Mouse (Mus musculus): ENCODE data around the gene Pakap.

DNA sequence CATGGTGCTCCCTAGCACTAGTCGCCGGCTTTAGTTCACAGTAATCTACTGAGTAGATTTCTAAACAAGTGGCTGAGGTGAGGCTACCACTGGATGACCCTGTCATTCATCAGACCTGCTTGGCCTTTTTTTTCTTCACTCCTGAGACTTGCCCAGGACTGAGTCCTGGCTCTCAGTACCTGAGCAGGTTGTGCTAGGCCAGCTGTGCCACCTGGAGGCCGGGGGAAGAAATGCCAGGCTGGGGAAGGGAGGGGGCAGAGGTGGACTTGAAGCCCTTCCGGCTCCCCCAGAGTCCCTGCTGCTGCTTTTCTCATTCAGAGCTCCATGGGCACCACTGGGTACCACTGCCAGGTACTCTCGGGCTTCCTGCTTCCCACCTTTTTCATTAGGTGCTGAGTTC is 220.7 kb downstream of the Pakap start:
- TF ChIP-seq GATA1 (IDR thresholded peaks at IDR 0.05; ENCODE audit: borderline replicate concordance, low read length) (no peak), FLI1 (IDR thresholded peaks at IDR 0.05; ENCODE audit: low read length) (no peak)

Measured in megakaryocyte, embryonic 14.5 days (primary cell).